Mouse (Mus musculus) thymus, postnatal 0 days (tissue): ENCODE data around the gene Gm5475. TPM values are rescaled to one million over a fixed set of nuclear protein-coding genes. Genes with fewer than 3 reads are reported as not detected.

Experiments
- DNase-seq: peaks from one replicate; pipeline ENCODE4 v3.0.0-alpha.2; 2015; ENCODE audit warnings: low spot score
- polyA plus RNA-seq: library from polyadenylated mRNA; unstranded; fragments of >200 nt; fragmentation: Nextera tagmentation; extraction: Ambion mirVana; gene quantifications from 2 replicates; pipeline ENCODE4 v1.2.1, GENCODE M21; 2015

The Gm5475 gene
- polyA plus RNA-seq, 1 experiment from 2014 or later, result 0.16 TPM

DNA sequence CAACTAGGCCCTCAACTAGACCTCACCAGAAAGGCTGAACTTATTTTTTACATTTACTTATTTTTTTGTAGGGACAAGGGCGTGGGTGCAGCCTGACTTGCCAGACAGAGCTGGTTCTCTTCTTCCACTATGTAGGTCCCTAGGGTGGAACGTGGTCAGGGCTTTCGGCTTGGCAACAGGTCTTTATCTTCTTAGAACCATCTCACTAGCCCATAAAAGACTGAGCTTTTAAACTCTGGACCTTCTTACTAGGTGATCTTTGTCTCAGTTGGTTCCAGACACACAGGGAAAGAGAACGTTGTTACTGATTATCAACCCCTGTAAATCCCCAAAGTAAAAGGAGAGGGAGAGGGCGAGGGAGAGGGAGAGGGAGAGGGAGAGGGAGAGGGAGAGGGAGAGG is 8.6 kb upstream of the Gm5475 start:
- no peak for DNase-seq

DNA sequence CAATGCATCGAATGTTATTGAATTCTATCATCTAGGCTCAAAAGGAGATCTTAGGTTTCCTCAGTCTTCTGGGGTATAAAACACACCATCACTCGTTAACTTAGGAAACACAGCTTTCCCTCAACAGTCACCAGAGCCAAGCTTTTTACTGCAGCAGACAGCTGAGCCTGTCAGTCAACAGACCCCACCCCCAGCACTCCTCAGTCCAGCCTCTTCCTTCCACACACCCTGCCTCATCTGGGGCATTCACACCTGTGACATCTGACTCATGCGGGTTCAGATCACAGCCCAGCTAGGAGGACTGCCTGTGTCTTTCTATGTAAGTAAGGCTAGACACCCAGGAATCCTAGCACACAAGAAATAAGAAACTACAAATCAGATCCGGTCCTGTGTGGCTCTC is 7.9 kb upstream of the Gm5475 start:
- peak; percentile 83 for DNase-seq

DNA sequence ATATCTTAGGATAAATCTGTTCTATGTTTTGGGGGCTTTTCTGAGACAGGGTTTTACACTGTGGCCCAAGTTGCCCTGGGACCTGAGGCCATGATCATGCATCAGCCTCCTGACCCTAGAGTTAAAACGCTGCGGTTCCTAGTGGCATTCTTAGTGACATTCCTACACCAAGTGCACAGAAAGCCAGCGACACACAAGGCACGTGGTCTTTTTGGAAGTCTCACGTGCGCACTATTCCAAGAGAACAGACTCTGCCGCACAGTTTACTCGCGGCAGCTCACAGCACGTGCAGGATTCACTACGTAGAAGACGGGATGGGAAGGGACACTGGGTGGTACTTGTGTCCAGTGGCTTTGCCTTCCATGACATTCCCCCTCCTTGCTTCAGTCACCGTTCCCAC is 7.0 kb upstream of the Gm5475 start:
- no peak for DNase-seq

DNA sequence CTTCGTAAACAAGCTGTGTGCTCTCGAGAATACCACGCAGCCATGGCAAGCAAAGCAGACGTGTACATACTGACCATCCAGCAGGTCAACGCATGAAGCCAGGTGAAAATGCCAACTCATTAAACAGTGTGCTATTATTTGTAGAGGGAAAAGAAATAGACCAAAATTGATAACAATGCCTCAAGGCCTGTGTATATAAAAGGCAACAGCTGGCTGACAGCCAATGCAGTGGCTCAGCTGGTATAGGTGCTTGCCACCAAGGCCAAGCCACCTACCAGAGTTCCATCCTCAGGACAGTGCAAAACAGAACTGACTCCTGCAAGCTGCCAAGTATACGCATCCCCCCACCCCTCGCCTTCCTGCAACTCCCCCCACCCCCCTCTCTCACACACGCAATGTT is 6.3 kb upstream of the Gm5475 start:
- DNase-seq, result no peak

DNA sequence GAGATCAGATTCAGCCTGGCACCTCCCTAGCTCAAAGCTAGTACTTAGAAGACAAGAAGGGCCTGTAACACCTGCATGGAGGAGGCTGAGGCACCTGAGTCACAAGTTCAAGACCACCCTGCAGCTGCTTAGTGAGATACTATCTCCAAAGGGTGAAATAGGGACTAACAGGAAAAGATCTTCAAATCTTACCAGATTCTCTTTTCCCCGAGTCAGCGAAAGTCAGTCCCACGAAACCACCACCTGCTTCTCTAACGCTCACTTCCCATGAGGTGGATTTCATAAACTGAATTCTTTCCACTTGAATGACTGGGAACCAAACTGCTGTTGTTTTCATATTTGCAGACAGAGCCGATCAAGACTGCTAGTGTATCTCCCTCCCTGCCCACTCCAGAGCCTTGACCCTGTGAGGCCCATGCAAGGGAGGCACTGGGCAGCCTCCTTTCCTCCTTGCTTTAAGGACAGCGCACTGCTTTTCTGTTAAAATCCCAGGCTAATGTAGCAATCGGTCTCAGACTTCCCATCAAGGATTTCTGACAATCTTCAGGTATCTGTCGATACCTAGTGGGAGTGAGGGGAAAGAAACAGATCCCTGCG is 4.0 kb upstream of the Gm5475 start:
- peak; percentile 32 for DNase-seq

DNA sequence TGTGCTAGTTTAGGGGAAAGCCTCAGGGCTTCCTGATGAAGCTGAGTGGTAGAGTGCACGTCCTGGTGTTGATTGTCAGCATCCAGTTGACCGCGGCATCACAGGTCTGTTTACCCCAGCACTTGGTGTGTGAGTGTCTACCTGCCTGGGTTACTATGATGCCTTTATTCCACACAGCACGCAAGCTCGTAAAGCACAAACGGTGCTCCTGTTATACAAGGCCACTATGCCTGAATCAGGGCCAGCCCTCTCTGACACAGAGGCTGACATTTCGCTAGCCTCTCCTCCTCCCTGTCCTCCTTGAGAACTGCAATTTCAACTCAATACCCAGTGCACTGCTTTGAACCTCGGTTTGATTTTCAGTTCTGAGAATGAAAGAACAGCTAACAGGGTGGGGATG is 2.6 kb upstream of the Gm5475 start:
- DNase-seq, result no peak

DNA sequence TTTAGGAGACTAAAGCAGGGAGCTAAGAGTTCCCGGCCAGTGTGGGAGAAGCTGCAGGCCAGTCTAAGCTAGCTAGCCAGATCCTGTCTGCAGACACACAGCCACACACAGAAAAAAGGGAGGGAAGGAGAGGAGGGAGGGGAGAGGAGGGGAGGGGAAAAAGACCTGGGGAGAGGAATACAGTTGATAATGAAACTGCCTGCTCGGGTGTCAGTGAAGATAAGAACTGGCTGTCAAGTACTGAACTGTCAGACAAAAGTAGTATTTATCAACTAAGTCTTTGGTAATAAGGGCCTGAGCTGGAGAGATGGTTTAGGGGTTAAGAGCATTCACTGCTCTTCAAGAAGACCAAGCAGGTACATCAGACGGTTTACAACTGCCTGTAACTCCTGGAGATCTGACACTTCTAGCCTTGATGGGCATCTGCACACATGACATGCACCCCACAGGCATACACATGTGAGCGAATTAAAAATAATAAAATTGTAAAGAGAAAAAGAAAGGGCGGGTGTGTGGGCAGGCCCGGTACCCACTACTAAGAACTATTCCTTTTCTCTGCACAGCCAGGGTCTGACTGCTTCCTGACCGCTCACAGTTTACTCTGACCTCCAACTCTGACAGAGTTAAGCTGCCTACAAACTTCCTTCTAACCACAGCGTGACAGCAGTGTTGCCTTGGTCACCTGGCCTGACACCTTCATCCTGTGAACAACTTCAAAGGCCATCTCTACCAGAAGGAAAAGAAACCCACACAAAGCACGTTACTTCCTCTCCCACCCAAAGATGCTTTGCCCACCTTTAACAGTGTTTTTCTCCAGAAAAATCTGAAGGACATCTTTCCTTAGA is 1.8 kb upstream of the Gm5475 start:
- peak; percentile 46 for DNase-seq

DNA sequence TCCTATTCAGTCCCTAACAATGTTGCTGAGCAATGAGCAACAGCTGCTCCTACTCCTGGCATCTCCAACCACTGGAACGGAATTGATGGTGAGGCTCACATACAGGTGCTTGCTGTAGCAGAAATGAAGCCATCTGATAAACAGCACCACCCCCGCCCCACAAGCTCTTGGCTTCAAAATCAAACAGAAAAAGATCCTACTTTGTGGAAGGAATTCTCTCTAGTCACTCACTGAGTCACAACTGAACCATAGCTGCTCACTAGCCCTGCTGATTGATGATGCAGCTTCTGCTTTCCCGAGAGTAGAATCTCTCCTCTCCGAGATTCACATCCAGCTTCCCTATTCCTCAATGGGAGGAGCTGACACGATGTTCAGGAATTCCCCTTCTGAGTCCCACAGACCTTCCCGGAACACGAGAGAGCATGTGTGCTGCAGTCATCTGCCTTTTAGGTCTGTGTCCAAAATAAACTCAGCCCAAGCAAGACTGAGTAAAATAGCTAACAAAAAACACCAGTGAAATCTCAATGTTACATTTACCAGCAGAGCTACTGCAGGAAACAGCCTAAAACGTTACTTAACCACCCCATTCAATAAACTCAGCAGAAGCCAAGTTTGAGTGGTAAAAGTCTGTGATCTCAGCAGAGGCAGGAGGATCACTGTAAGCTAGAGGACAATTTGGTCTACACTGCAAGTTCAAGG is 739 bp upstream of the Gm5475 start:
- no peak for DNase-seq

DNA sequence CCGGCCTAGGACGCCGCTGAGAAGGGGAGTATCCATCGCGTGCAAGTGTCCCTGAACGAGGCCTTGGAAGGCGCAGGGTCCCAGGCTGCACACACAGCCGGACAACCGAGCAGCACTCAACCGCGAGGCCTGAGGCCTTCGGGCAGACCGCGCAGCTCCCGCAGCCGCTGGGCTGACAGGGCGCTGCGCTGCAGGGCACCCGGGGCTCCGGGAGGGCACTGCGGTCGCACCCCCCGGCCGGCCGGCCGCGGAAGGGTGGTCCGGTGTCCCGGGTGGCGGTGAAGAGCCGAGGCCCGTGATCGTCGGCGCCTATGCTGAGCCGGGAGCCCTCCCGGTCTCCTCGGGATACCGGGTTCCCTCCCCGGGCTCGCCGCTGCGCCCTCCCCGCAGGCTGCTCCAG is 529 bp downstream of the Gm5475 start:
- DNase-seq, result peak; percentile 36

DNA sequence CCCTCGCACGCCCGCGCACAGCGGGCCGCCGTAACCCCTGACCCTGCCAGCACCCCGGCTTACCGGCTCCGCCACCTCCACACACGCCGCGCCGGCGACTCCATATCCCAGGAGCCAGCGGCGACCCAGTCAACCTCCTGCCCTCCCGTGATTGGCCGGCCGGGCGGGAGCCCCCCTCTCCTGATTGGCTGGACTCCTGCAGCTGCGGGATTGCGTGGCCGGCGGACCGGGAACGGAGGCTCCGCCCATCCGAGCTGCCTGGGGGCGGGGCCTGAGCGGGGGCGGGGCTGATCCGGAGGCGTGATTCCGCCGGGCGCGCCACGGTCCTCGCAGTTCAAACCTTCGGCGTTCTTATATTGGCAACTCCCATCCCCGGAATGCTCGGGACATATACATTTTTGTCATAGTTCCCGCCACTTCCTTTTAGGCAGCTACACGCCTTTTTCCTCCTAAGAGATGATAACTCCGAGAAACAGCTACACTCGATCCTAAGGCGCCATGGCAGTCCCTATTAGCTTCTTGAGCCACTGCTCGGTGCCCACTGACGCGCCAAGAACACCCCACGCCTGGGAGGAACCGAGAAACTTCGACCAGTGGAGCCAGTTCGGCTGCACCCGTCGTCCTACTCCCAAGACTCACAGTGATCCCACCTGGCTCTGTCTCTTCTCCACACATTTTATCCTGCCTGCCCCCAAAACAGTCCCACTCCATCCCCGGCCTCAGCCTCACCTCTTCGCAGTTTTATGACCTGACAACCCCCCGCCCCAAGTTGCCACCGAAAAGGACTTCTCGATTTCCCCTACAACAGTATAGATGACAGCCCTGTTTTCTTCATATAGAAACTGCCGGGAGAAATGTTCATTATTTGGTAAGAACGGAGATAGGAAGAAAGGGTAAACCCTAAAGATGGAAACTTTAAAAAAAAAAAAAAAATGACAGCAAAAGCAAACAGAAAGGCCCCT is 1.2 kb downstream of the Gm5475 start:
- DNase-seq, result peak; percentile 95

DNA sequence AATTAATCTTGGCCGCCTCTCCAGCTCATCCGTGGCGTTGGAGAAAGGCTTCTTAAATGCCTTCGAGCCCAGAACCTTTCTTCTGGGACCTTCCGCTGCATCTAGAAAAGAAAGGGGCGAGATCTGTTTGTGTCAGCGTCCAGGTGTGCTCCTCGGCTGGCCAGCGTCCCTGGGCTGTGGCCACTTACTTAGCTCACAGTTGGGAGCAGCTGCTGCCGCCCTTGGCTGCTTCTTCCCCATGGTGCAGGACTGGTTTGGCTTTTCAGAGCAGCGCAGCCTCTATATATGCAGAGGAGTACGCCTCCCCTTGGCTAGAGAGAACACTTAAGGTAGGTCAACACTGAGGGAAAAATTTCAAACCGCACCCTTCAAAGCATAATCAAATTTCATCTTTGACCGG is 2.0 kb downstream of the Gm5475 start:
- no peak for DNase-seq

DNA sequence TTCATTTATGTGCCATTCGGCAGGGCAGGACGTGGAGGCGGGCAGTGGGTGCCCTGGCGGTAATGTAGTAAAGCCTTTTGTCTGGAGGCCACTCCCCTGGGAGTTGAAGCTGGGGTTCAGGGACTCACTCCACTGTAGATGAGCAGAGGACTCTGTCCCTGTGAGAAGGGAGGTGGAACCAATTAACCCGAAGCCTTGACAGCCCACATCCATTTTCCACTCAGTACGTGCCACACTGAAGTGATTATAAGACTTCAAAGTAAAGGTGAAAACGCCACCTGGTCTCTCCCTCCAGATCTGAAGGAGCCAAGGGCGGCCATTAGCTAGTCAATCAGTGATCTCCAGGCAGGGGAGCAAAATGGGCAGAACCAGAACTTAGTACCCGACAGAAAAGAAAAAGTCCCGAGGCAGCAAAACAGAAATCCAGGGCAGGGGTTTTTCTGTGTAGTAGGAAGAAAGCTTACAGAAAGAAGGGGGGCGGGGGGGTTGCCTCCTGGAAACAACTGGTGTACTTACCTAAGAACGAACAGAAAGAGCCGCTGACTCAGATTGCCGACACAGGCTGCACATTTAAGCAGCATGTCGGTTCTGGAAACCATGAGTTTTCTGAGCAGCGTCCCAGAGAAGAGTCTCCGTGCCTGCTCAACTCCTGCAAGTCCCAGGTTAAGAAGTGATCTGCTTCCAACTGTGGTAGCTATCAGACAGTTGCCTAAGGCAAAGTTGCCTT is 2.6 kb downstream of the Gm5475 start, which contains the start of gene Slc11a2:
Gene Slc11a2 (minus strand): TSS at position 677 of the 727 bp plus-strand sequence.
- DNase-seq, result no peak

DNA sequence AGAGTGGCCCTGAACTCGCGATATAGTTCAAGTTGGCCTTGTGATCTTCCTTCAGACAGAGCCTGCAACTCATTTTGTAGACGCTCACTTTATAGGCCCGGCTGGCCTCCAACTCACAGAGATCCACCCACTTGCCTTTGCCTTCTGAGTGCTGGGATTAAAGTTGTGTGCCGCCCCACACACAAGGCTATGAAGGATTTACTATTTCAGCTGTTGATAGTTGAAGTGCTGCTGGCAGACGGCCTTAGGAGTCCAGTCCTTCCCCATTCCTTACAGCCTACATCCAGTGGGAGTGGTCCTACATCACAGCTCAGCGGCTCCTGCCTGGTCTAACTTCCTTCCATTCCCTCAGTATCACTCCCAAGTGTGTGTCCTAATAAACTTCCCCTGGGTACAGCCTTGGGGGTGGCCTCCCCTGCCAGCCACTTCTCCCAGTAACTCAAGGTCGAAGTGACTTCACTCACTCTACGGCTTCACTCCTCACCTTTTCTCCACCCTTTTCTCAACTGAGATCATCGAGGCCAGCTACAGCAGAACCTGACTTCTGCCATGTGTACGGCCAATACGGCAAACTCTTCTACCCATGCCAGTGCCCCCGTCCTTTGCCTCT is 6.5 kb downstream of the Gm5475 start:
- no peak for DNase-seq

DNA sequence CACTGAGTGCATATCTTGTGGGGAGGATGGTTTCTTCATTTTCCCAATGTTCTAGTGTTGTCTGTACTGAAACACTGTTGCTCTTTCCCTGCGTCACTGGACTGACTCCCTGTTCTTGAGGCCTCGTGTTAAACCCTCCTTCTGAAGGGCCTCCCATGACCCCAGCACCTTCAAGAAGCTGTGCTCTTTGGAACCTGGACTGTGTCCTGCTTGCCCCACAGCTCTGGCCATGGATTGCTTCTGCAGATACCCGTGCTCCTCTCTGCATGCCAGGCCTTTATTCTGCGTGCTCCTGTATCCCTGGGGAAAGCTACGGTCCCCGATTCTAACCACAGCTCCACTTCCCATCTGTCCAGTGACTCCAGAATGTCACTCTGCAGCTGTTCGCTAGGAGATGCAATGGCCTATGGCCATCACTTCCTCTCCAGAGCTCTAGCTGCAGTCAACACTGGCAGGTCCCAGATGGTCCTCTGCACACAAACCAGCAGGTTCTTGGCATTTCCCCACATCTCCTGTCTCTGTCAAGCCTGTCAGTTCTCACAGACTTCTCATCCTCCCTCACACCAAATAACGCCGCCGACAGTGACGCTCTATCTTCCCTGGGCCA is 8.1 kb downstream of the Gm5475 start:
- no peak for DNase-seq

DNA sequence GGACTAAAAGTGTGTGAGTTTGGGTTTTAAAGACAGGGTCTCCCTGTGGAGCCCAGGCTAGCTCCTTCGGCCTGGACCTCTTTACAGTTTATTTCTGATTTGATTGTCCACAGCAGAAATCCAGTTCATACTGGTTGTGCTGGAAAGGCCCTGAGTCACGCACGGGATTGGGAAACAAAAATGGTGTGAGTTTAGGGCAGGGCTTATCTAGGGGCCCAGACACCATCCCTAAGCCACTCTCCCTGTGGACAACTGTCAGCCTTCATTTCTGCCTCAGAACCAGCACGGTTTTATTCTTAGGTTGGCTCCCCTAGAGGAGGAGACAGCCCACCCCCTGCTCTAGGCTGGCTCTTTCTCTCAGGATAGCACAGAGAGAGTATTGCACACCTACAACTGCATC is 11.3 kb downstream of the Gm5475 start:
- DNase-seq, result no peak

DNA sequence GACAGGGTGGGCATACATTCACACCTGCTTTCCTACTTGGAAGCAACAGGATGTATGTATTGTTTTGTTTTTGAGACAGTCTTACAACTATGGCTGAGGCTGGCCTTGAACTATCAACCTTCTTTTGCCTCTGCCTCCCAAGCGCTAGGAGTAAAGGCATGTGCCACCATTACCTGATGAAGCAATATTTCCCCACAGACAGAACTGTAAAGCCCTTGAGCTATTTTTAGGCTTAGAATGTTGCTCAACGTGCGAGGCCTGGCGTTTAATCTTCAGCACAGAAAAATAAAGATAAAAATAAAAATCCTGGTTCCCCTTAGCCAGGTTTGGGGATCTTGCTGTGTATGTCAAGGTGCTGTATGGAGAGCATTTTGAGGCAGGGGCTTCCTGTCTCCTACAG is 14.2 kb downstream of the Gm5475 start:
- DNase-seq, result no peak

DNA sequence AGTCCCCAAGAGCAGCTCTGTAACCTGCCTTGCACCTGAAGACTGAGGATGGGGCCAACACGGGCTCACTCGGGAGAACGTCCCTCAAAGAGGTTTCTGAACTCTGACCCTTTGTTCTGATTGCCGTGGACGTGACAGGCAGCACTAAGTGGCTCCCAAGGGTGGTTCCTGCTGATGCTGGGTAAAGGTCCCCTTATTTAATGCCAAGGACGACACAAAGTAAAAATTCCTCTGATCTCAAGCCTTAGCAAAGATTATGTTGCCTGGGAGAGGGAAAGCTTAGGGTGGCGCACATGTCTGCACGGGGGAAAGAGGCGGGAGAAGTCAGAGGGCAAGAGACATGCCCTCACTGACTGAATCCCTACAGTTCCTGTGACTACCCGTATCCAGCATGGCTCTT is 14.6 kb downstream of the Gm5475 start:
- no peak for DNase-seq

DNA sequence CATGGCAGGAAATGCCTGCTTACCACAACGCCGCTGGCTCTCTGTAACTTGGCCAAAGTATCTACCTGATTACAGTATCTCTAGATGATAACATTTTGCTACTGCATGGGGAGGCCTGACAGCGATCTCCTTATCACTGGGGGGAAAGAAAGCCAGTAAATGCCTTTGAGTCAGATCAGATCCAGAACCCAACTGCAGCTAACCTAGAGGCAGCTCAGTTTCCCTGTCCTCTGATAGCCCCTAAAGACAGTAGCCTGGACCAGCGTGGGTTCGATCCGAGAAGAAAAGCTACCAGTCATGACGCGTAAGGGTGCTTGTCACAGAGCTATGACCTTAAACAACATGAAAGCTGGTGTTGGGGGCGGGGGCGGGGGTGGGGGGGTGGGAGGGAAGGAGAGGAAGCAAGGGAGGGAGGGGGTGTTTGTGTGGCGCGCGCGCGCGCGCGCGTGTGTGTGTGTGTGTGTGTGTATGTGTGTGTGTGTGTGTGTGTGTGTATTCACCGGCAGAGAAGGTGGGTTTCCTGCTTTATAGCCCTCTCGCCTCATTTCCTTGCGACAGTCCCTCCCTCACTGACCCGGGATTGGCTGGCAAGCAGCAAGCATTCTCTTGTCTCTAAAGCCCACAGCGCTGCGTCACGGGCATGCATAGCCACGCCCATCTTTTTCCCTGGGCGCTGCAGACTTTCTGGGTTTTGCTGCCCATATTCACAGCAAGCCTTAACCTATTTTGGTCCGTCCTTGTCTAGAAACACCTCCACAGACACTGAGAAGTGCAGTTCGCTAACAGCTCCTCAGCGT is 21.4 kb downstream of the Gm5475 start:
- peak; percentile 95 for DNase-seq

DNA sequence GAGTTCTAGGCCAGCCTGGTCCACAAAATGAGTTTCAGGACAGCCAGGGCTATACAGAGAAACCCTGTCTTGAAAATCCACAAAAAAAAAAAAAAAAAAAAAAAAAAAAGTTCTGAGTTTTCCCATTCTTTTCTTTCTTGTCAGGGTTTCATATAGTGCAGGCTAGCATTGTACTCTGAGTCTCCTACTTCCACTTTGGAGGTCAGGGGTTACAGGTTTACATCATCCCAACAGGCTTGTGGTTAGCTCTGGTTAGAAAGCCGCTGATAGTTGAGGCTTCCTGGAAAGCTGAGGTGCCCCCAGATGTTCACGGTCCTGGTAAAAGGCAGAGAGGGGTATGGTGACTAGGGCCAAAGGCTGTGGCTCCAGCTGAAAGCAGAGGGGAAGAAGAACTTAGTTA is 24.9 kb downstream of the Gm5475 start:
- peak; percentile 28 for DNase-seq
